Mouse (Mus musculus) ovary, postnatal 10 days (tissue): ENCODE results near the gene Ap1b1.

Experiments
- DNase-seq: peaks from one replicate; pipeline ENCODE4 v3.0.0; 2022; ENCODE audit warnings: low spot score

Gene Ap1b1

DNA sequence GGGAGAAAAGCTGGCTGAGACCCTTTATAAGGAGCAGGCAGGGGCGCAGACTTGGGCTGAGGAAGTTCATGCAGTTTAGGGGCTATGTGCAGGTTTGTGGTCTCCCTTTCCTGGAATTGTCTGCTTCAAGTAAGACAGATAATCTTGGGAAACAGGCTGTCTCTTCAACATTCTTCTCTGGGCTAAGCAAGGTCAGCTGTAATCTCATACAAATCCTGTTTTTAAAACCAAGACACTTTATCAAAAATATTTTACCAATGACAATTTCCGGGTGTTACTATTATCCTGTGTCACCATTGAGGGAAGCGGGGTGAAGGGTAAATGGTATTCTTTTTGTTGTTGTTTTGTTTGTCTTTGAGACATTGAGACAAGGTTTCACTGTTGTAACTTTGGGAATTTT lies 1.8 kb upstream of the Ap1b1 start:
- no peak for DNase-seq

DNA sequence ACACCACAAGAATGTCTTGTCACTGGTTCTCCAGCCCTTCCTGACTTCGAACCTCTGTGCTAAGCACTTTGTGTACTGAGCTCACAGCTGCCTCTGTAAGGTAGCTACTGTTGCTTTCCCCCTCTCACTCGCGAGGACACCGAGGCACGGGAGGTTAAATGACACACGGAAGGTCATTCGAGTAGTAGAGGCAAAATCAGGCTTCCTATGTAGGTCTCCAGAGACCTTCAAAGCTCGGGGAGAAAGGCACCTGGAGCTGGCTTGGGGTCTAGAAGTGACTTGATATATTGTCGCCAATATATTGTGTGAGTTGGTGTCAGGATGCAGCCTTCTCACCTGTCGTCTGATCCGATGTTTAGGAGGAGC lies 846 bp downstream of the Ap1b1 start:
- DNase-seq: no peak

DNA sequence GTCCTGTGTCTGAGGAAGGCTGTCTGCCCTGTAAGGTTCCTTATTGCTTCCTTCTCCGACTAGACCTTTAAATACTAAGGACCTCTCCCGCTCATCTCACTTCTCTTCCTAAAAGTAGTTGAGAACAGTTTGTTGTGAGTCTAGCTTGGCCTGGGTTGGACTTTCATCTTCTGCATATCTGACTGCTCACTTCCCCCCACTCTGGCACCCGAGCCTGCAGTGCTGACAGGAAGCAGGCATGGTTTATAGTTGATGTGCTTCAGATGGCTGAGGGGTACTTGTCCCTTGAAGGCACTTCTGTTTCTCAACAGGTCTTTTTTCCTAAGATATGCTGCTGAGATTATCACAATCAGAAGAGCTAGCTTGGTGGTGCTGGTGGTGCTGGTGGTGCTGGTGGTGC lies 2.6 kb downstream of the Ap1b1 start:
- no peak for DNase-seq

DNA sequence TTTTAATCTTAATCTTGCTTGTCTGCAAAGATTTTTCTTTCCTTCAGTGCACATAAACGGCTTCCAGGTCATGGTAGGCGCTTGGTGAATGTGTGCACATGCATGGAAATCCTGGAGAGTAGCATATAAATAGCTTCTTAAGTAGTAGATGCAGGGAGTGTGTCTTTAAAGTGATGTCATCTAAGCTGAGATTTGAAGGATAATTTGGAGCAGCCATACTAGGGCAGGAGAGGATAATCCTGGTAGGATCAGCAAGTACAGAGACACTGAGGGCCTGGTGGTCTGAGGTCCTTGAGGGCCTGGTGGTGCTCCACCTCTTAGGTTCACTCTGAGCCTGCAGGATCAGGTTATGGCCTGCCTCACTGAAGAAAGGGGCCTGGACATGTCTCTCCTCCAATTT lies 5.8 kb downstream of the Ap1b1 start:
- DNase-seq: no peak

DNA sequence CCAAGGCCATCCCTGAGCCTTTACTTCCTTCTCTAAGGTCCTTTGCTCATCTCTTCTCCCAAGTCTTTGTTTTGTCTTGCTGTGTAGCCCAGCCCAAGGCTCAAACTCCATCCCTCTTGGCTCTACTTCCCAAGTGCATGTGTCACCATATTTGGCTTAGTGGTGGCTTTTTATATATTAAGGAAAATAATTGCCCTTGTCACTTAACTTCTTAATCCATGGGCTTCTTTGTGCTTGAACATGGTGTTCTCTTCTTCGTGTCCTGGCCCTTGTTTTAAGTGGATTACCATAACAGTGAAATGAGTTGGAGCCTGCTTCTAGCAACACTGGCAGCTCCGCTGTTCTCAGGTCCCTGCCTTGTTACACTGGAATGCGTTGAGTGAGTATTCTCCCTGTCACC lies 9.1 kb downstream of the Ap1b1 start:
- no peak for DNase-seq

DNA sequence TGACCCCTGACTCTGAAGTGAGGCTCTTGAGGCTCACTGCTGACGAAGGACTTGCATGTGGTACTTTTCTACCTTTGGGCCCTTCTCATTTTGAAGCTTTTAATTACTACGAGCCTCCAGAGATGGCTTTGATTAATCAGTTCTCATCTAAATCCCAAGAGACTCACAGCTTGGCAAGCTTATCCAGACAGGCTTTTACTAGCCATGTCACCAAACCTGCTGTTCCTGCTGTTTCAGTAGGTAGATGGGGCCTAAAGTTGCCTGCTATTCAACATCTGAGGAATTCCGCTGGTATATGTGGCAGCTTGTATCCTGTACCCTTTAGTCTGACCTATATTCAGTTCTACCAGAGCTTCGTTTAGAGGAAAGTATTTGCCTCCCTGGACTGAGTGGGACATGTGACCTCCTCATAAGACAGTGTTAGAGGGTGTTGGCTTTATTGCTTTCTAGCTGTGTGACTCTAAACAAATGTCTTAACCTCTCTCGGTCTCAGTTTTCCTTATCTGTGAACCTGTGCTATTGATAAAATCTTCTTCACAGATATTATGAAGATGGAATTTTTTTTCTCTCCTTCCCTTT lies 10.1 kb downstream of the Ap1b1 start:
- no peak for DNase-seq

DNA sequence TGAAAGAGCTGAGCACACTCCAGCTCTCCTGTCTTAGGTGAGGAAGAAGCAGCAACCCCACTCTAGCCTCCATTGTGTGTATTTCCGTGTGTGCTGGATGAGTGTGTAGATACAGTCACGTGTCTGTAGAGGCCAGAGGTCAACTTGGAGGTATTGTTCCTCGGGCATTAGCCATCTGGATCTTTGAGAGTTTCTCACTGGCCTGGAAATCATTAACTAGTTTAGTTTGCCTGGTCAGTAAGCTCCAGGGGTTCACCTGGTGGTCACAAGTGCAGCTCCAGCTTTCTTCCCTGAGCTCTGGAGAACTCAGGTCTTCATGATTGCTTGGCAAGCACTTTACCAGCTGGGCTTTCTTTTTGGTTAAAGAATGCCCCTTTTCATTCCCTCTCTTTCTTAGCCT lies 11.7 kb downstream of the Ap1b1 start:
- no peak for DNase-seq

DNA sequence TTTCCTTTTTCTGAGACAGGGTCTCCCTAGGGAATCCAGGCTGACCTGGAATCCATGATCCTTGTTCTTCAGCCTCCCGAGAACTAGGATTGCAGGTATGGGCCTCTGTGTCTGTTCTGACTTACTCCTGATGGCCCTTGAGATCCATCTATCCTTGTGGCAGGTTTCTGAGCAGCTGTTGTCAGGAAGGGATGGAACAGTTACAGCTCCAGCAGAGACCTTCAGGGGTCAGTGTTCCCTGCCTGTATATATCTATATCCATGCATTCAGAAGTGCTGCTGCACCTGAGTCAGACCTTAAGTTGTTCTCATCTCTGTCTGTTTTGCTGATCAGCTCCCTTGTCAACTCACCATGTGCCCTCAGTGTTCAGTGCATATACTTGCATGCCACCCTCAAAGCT lies 12.1 kb downstream of the Ap1b1 start:
- no peak for DNase-seq

DNA sequence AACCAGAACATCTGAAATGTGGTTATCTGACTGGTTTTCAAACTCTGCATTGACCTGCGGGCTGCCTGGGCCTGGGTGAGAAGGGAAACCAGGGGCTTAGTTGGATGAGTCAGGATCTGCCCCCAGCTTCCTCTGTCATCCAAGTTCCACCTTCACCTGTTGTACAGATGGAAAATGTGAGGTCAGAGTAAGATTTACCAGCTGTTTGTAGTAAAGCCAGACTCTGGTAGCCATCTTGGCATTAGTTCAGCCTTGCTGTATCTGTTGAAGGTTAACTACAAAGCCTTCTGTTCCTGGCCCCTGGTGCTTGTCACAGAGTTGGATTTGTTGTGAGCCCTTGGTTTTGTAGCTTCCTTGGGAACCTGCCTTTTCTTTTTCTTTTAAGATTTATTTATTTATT lies 13.6 kb downstream of the Ap1b1 start:
- no peak for DNase-seq

DNA sequence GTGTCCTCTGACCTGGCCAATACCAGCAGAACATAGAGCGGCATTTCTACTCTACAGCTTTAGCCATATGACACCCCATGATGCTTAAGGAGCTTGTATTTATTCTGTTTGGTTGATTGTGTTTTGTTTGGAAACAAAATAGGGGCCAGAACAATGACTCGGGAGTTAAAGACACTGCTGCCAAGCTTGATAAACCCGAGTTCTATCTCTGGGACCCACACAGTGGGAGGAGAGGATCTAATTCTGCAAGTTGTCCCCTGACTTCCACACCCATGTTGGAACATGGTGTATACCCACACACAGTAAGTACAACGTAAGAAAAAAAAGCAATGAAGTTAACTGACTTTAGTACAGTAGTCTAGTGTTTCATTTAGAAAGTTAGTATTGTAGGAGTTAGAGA lies 16.2 kb downstream of the Ap1b1 start:
- DNase-seq: no peak

DNA sequence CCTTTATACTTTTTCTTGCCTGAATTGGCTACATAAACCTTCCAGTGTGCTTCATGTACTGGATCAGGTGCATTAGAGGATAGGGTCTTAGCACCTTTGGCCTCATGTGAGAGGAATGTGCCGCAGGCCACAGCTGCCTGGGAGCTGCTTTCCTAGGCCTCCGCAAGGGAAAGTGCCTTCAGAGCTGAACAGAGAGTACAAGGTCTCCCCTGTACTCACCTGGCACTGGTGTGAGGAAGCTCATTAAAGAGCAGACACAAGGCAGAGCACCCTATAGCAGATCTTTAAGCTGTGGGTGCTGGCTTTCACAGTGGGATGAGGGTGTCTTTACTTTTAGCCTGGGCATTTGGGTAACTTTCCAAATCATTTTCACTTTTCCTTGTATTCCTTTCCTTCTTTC lies 18.9 kb downstream of the Ap1b1 start:
- DNase-seq: no peak

DNA sequence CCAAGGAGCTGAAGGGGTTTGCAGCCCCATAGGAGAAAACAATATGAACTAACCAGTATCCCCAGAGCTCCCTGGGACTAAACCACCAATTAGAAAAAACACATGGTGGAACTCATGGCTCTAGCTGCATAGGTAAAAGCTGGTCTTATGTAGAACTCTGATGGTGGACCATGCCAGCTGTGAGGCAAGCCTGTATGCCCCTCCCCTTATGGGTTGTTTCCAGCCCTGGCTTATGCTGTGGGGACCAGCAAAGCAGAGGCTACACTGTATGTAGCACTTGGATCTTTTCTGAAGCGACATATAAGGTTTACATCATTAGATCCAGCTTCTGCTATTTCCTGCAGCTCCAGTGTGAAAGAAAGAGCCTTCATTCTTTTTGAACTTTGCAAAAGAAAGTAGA lies 20.6 kb downstream of the Ap1b1 start:
- DNase-seq: no peak

DNA sequence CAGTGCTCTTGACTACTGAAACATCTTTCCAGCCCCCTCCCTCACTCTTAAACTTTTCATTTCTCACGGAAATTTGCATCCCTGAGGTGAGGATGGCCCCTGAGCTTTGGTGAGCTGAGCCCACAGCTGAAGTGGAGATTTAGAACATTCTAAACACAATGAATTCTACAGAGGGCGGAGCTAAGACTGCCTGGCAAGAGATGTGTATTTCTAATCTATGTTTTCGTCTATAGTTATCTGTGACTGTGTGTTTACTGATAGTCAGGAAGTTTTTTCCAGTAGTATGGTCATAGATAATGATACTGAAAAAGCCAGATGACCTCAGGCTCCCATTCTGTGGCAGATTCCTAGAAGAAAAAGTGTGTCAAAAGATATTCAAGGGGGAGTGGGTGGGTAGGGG lies 22.2 kb downstream of the Ap1b1 start:
- no peak for DNase-seq

DNA sequence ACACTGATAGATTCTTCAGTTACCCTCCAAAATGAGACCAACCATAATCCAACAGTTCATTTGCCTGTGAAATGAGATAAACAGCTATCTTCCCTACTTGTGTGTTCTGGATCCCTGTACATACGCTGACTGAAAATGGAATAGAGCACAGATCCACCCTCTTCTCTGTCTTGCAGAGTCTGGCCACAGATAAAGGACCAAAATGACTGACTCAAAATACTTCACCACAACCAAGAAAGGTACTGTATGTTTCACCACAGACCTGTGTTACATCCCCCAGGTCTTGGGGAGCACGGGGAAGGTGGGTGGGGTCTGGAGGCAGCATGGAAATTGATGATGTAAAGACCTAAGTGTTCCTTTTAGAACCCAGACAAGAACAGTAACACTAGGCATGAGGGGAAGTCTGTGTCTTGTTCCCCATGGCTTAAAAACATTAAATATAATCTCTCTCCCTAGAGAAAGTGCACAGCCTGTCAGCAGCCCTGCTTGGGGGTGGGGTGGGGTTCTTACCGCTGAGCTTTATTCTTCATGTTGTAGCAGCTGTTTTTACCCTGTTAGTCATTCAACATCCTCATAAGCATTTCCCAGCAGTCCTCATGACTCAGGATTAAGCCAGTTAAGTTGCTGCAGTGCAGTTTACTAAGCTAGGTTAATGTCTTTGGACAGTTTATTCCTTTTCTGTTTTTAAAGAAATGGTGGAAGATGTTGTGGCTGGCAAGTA lies 22.9 kb downstream of the Ap1b1 start:
- no peak for DNase-seq

DNA sequence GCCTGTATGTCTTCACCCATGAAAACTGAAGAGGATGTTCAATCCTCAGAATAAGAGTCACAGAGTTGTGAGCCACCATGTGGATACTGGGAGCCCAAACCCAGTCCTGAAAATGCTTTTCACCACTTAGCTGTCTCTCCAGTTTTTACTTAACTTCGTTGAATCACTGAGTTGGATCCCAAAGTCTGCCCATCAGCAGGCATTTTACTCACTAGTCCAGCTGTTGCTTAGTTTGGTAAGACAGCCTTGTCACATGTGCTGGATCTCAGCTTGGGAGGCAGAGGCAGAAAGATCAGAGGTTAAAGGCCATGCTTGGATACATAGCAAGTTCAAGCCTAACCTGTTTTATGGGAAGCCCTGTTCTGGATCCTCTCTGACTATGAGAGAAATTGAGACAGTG lies 23.6 kb downstream of the Ap1b1 start:
- DNase-seq: no peak

DNA sequence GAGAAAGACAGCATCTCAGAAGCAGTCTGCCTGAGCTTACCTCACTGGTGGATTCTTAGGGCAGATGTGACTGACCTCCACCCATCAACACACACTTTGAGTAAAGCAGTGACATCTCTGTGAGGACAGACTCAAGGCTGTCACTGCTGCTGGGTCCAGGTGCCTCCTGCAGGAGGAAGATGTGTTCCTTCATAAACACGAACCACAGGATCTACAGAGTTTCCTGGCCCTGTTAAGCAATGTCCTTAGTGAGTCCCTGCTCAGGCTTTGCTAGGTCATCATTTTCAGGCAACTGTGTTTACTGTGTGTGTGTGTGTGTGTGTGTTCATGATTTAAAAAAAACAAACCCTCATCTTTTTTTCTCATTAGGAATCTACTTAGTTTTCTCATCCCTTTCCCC lies 24.9 kb downstream of the Ap1b1 start:
- no peak for DNase-seq

DNA sequence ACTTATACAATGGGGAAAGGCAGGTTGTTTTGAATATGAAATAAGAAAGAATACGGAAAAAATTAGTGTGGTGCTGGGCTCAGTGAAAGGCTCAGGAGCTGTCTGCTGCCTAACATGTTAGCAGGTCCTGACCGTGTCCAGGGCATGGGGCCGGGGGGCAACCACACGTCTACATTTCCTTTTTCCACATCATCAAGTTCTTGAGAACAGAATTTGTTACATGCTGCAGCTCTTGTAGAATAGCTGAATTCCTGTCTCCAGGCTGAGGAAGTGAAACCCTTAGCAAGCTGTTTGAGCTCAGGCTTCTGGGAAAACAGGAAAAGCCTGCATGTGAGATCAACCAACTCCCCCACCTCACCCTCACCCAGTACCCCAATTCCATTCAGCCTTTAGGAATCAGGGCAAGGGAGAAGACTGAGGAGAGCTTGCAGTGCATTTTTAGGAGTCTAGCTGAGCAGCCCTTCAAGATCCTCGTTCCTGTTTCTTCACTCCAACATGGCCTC lies 25.6 kb downstream of the Ap1b1 start:
- DNase-seq: no peak

DNA sequence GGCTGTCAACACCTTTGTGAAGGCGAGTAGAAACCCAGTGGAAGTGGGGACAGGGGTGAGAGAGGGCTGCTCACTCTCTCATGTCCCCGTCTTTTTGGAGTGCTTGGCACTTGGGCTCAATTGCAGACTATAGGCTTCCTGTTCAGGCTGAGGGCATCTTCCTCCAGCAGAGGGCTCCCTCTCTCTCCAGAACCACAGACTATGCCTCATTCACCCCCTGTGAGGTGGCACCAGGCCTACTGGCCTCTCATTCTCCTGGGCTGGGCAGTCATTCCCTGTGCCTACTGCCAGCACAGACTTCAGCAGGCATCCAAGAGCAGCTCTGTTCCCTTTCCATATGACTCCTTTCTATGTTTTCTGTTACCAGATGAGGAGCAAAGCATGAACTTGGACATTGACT lies 29.1 kb downstream of the Ap1b1 start:
- DNase-seq: no peak

DNA sequence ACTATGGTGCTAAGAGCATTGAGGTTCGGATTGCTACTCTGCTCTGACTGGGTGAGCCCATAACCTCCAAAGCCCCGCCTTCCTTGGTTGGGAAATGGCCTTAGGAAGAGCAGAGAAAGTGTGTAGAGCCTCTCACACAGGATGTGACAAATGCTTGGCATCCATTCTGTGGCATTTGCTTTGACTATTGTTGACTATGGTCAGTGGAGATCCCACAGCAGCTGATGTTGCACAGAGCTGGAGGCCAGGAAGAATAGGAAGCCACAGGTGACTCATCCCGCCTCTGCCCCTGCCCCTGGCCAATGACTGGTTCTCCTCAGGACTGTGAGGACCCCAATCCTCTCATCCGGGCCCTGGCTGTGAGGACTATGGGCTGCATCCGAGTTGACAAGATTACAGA lies 29.7 kb downstream of the Ap1b1 start:
- no peak for DNase-seq

DNA sequence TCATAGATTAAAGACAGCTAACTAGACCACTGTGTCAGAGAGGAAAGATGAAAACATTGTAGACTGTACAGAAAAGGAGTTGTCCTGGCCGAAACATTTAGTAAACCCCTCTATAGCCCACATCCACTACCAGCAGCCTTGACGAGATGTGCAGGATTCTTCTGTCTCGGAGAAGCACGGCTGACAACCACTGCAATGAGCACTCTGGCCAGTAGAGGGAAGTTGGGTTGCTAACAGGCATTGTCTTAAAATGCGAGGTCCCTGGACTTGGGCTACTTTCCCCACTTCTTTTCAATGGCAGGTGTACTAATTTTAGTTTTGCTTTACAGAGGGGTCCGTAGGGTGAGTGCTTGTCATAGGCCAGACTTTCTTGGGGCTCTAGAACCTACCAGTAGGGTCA lies 30.9 kb downstream of the Ap1b1 start:
- no peak for DNase-seq

DNA sequence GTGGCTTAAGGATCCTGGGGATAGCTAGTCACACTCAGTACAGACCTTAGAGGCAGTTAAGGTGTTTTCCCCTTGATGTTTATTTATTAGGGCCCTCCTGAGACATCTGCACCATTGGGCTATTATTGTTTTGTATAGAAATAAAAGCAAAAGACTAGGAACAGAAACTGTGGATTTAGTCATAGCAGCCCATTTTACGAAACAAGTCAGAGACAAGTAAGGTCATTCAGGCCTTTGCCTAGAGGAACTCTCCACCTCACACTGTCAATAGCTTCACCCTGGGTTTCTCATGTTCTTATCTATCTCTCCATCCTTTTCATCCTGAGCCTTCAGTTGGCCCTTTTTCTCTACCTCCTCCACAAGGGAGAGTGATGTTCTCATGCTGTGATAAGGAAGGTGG lies 38.5 kb downstream of the Ap1b1 start:
- DNase-seq: no peak

DNA sequence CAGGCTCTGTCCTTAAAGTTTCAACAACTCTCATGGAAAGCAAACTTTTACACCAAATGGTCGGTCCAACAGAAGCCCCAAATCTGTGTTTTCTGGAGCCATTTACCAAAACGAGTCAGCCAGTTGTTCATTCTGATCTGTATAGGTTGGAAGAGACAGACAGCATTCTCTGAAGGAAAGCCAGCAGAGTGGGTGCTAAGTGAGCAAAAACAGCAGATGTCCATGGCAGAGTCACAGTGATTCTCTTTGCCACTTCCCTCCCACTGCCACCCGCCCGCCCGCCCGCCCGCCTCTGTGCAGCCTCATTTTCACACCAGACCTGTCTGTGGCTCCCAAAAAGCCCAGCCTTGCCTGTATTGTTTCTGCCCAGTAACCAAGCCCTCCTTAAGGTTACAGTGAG lies 41.6 kb downstream of the Ap1b1 start:
- no peak for DNase-seq

DNA sequence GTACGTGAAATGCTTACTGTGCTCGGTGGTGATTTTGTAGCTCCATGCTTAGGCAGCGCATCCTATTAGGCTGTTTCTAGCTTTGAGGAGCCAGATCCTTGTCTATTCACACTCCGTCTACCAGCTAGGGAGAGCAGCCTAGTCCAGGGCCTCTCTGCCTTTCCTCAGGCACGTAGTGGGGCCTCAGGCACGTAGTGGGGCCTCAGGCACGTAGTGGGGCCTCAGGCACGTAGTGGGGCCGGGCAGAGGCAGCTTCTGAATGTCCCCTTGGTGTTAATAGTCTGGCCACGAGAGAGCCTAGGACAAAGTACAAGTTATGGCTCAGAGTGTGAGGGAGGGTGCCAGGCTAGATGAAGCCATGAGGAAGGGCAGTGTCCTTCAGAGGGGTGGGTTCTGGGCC lies 46.1 kb downstream of the Ap1b1 start:
- no peak for DNase-seq

DNA sequence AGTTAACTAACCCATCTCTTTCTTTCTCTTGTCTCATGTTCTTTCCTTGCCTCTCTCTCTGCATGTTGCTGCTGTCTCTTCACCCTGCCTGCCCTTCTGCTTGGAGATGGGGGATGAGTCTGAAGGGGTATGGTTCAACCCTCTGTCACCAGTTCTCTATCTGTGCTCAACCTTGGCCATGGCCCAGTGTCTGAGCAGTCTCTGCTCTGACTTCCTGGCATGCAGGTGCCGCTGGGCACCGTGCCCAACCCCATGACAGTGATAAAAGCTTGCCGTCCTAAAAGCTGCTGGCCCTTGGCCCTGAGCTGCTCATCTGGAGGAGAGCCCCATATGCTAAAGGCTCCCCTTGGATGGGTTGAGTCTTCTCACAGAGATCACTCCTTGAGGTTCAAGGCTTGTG lies 46.5 kb downstream of the Ap1b1 start:
- DNase-seq: no peak
